Mouse (Mus musculus) liver, embryonic 16.5 days (tissue): ENCODE measurements at regions not wholly inside any gene's neighbourhood (a gene's known extent, or its start where the extent isn't known, plus 50 kb on each side); places are given as distances from the start of the nearest gene placed in this dataset.

Experiments used
- ATAC-seq: fragments of 200-750 bp; cut with Nextera tagmentation; 2 replicates; pipeline ENCODE4 v1.8.0; 2017; ENCODE audit warnings: low read depth, mild to moderate bottlenecking, moderate number of reproducible peaks, moderate library complexity
- H3K27ac ChIP-seq: fragments of 300-500 bp; sonication (generic); 2 replicates; pipeline ENCODE4 v1.5.1; 2014; ENCODE audit warnings: mild to moderate bottlenecking, low read length
- H3K27me3 ChIP-seq: fragments of 300-500 bp; sonication (generic); 2 replicates; pipeline ENCODE4 v1.6.1; 2014; ENCODE audit warnings: low read depth, low read length, mixed read lengths; ENCODE audit not compliant: control insufficient read depth, insufficient read depth
- H3K36me3 ChIP-seq: fragments of 300-500 bp; sonication (generic); 2 replicates; pipeline ENCODE4 v1.6.1; 2014; ENCODE audit warnings: mild to moderate bottlenecking; ENCODE audit not compliant: control insufficient read depth, insufficient read depth
- H3K4me1 ChIP-seq: fragments of 300-500 bp; sonication (generic); 2 replicates; pipeline ENCODE4 v1.6.1; 2014; ENCODE audit warnings: low read depth, low read length, mixed read lengths; ENCODE audit not compliant: control insufficient read depth
- H3K4me2 ChIP-seq: fragments of 300-500 bp; sonication (generic); 2 replicates; pipeline ENCODE4 v1.6.1; 2014; ENCODE audit warnings: low read depth, low read length, mixed read lengths
- H3K4me3 ChIP-seq: fragments of 300-500 bp; sonication (generic); 2 replicates; pipeline ENCODE4 v1.5.1; 2014; ENCODE audit warnings: low read depth, mild to moderate bottlenecking, low read length
- H3K9ac ChIP-seq: fragments of 300-500 bp; sonication (generic); 2 replicates; pipeline ENCODE4 v1.6.1; 2014; ENCODE audit warnings: low read depth, low read length
- H3K9me3 ChIP-seq: fragments of 300-500 bp; sonication (generic); replicated peaks from 2 replicates; pipeline ENCODE4 v1.6.1; 2016; ENCODE audit warnings: low read length; ENCODE audit not compliant: control insufficient read depth
- WGBS: fragments of 180-500 bp; shearing (Covaris S2); extraction: QIAGEN DNeasy Blood & Tissue Kit; methylation state at CpG from one replicate; pipeline ENCODE4 v1.1.7; 2014; ENCODE audit not compliant: insufficient replicate concordance; 5-methylcytosine and 5-hydroxymethylcytosine counted together

DNA sequence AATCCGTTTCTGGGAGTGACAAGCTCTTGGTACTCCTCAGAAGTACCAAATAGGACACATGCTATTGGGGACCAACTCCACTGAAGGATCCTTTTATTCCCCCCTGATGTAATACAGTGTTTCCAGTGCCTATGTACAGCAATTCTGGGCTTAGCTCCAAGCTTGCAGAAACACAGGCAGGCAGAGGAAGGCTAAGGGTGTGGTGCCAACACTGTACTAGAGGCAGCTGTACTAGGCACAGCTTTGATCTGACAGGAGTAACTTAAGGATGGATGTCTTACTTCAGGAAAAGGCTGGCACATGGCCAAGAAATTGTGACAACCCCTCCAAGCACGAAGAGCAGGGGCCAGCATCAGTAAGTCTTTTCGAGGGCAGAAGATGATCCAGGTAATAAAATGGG lies 154.7 kb upstream of the Arid2 start:
- WGBS, result 46% methylated on average over 3 of the region's 3 CpGs

DNA sequence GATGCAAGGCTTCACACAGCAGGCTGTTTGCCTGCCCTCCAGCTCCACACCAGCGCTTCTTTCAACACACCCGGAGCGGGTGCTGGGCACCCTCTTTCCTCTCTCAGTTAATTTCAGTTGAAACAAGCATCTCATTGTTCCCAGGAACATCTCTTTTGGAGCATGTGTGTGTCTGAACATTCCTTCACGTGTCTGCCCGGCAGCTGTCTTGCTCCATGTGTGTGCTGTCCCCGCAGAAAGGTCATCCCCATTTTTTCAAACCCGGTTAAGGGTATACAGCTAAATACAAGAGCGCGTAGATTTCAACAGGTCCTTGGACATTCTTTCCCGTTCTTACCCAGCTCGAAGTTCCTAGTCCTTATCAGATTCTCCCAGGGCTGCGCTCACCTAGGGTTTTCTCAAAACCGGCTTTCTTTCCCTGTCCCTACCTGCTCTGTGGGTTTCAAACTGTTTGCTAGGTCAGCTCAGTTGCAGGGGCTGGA lies 152.0 kb upstream of the Arid2 start:
- no peak for ATAC-seq
- no peaks in the 10 kb centered on the region for H3K27me3 ChIP-seq
- H3K27ac ChIP-seq, result no peak overlapping the region
- 36% methylated on average over 13 of the region's 13 CpGs for WGBS
- no peak overlapping the region for H3K4me3 ChIP-seq
- H3K9ac ChIP-seq, result no peak overlapping the region
- H3K4me1 ChIP-seq, result no peaks in the 10 kb centered on the region
- no peaks in the 10 kb centered on the region for H3K36me3 ChIP-seq
- H3K9me3 ChIP-seq, result no peaks in the 10 kb centered on the region
- no peak overlapping the region for H3K4me2 ChIP-seq

More for the DNA sequence above, 154.7 kb upstream of the Arid2 start:
- no peaks in the 10 kb centered on the region for H3K36me3 ChIP-seq
- H3K4me1 ChIP-seq, result no peaks in the 10 kb centered on the region
- H3K4me2 ChIP-seq, result no peak overlapping the region
- no peak overlapping the region for H3K4me3 ChIP-seq
- no peaks in the 10 kb centered on the region for H3K9me3 ChIP-seq
- no peak for ATAC-seq
- no peak overlapping the region for H3K9ac ChIP-seq
- H3K27me3 ChIP-seq, result no peaks in the 10 kb centered on the region
- no peak overlapping the region for H3K27ac ChIP-seq

- H3K4me3 ChIP-seq, result no peak overlapping the region
- H3K36me3 ChIP-seq, result no peaks in the 10 kb centered on the region
- H3K4me1 ChIP-seq, result no peaks in the 10 kb centered on the region
- no peaks in the 10 kb centered on the region for H3K27me3 ChIP-seq
- WGBS, result 11% methylated on average over 6 of the region's 6 CpGs
- no peak overlapping the region for H3K9ac ChIP-seq
- ATAC-seq, result no peak
- H3K4me2 ChIP-seq, result no peak overlapping the region
- H3K9me3 ChIP-seq, result no peaks in the 10 kb centered on the region
- H3K27ac ChIP-seq, result no peak overlapping the region
Measured at GRCm38 (mm10) chr15:96135816-96136215, 151.5 kb upstream of the Arid2 start.

GRCm38 (mm10) chr15:96137534-96137933 lies 149.8 kb upstream of the Arid2 start:
- H3K4me1 ChIP-seq, result no peaks in the 10 kb centered on the region
- no peaks in the 10 kb centered on the region for H3K36me3 ChIP-seq
- WGBS, result 77% methylated on average over 17 of the region's 17 CpGs
- H3K4me2 ChIP-seq, result no peak overlapping the region
- H3K27ac ChIP-seq, result no peak overlapping the region
- no peak for ATAC-seq
- H3K9me3 ChIP-seq, result no peaks in the 10 kb centered on the region
- H3K9ac ChIP-seq, result no peak overlapping the region
- no peaks in the 10 kb centered on the region for H3K27me3 ChIP-seq
- H3K4me3 ChIP-seq, result no peak overlapping the region

DNA sequence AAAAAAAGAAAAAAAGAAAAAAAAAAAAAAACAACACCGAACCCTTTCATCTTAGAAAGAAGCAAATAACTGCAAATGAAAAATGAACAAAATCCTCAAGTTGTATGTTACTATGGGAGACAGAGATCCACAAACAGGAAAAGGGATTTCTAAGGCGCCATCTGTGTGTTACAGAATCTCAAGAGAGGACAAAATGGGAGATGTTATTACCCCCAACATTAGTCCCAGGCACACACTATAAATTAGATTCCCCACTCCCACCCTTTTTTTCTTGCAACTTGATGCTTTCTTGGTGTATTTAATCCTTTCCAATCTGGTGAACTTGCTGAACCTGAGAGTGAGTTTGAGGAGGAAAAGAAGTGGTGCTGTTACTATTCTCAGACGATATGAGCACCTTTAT lies 149.4 kb upstream of the Arid2 start:
- H3K9ac ChIP-seq, result no peak overlapping the region

GRCm38 (mm10) chr15:96153489-96153888 lies 133.8 kb upstream of the Arid2 start:
- H3K9ac ChIP-seq, result no peak overlapping the region
- ATAC-seq, result no peak
- no peak overlapping the region for H3K4me2 ChIP-seq
- no peaks in the 10 kb centered on the region for H3K27me3 ChIP-seq
- H3K4me1 ChIP-seq, result no peaks in the 10 kb centered on the region
- H3K4me3 ChIP-seq, result no peak overlapping the region
- no peak overlapping the region for H3K27ac ChIP-seq
- no peaks in the 10 kb centered on the region for H3K9me3 ChIP-seq
- H3K36me3 ChIP-seq, result no peaks in the 10 kb centered on the region
- WGBS, result 54% methylated on average over 6 of the region's 6 CpGs

More for the DNA sequence above, 149.4 kb upstream of the Arid2 start:
- Histone ChIP-seq H3K4me3 (no peak overlapping the region), H3K27me3 (no peaks in the 10 kb centered on the region), H3K9me3 (no peaks in the 10 kb centered on the region), H3K27ac (no peak overlapping the region), H3K36me3 (no peaks in the 10 kb centered on the region), H3K4me2 (no peak overlapping the region), H3K4me1 (no peaks in the 10 kb centered on the region)
- 77% methylated on average over 3 of the region's 3 CpGs for WGBS
- no peak for ATAC-seq

DNA sequence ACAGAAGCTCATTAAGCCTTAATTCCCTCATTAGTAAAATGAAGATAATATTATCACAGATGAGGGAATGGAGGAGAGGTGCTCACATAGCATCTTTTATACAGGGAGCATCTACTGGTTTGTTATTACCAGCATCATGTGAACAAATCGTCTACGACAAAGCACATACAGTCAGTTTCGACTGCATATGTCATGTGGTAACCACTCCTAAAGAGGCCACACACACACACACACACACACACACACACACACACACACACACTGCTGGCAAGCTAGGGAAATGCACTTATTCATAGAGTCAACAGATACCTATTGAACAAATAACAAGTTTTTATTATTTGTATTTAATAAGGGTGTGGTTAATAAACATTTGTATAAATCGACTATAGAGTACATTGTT lies 129.0 kb upstream of the Arid2 start:
- no peaks in the 10 kb centered on the region for H3K27me3 ChIP-seq
- H3K27ac ChIP-seq, result no peak overlapping the region
- 62% methylated on average over 4 of the region's 4 CpGs for WGBS
- H3K9me3 ChIP-seq, result no peaks in the 10 kb centered on the region
- no peak overlapping the region for H3K9ac ChIP-seq
- no peak overlapping the region for H3K4me3 ChIP-seq
- no peak for ATAC-seq
- no peaks in the 10 kb centered on the region for H3K36me3 ChIP-seq
- H3K4me1 ChIP-seq, result no peaks in the 10 kb centered on the region
- H3K4me2 ChIP-seq, result no peak overlapping the region

- H3K4me1 ChIP-seq, result no peaks in the 10 kb centered on the region
- H3K27ac ChIP-seq, result no peak overlapping the region
- ATAC-seq, result no peak
- H3K27me3 ChIP-seq, result peaks cover 3% of the 10 kb centered on the region
- no peak overlapping the region for H3K9ac ChIP-seq
- H3K9me3 ChIP-seq, result no peaks in the 10 kb centered on the region
- 63% methylated on average over 13 of the region's 13 CpGs for WGBS
- H3K36me3 ChIP-seq, result no peaks in the 10 kb centered on the region
- H3K4me3 ChIP-seq, result no peak overlapping the region
- H3K4me2 ChIP-seq, result no peak overlapping the region
Measured at GRCm38 (mm10) chr15:96164771-96165431, 122.4 kb upstream of the Arid2 start.

- WGBS, result 58% methylated on average over 9 of the region's 9 CpGs
- Histone ChIP-seq H3K4me2 (no peak overlapping the region), H3K27me3 (peaks cover 15% of the 10 kb centered on the region), H3K9me3 (no peaks in the 10 kb centered on the region), H3K4me3 (no peak overlapping the region), H3K36me3 (no peaks in the 10 kb centered on the region), H3K4me1 (no peaks in the 10 kb centered on the region), H3K27ac (no peak overlapping the region), H3K9ac (no peak overlapping the region)
- no peak for ATAC-seq
Measured at GRCm38 (mm10) chr15:96167256-96167655, 120.1 kb upstream of the Arid2 start.
